Mouse (Mus musculus) heart, postnatal 0 days (tissue): ENCODE results near the gene Sec22b. TPM values are rescaled to one million over a fixed set of nuclear protein-coding genes. Genes with fewer than 3 reads are reported as not detected.

Experiments used
- ATAC-seq: fragments of 200-750 bp; cut with Nextera tagmentation; 2 replicates; pipeline ENCODE4 v1.8.0; 2017; ENCODE audit warnings: low read depth, moderate number of reproducible peaks, moderate library complexity; ENCODE audit not compliant: insufficient read depth
- DNase-seq: peaks from one replicate; pipeline ENCODE4 v3.0.0-alpha.2; 2016; ENCODE audit warnings: low spot score
- H3K27ac ChIP-seq: fragments of 300-500 bp; sonication (generic); 2 replicates; pipeline ENCODE4 v1.5.1; 2014; ENCODE audit warnings: low read depth, mild to moderate bottlenecking
- H3K27me3 ChIP-seq: fragments of 300-500 bp; sonication (generic); 2 replicates; pipeline ENCODE4 v1.6.1; 2014; ENCODE audit warnings: low read length, mixed read lengths; ENCODE audit not compliant: control insufficient read depth, insufficient read depth
- H3K36me3 ChIP-seq: fragments of 300-500 bp; sonication (generic); replicated peaks from 2 replicates; pipeline ENCODE4 v1.6.1; 2014; ENCODE audit warnings: low read length, mixed read lengths; ENCODE audit not compliant: control insufficient read depth, insufficient read depth
- H3K4me1 ChIP-seq: fragments of 300-500 bp; sonication (generic); 2 replicates; pipeline ENCODE4 v1.6.1; 2014; ENCODE audit warnings: antibody characterized with exemption; ENCODE audit not compliant: control insufficient read depth, insufficient read depth
- H3K4me2 ChIP-seq: fragments of 300-500 bp; sonication (generic); 2 replicates; pipeline ENCODE4 v1.6.1; 2014; ENCODE audit warnings: low read depth, mild to moderate bottlenecking, low read length, moderate library complexity
- H3K4me3 ChIP-seq: fragments of 300-500 bp; sonication (generic); 2 replicates; pipeline ENCODE4 v1.5.1; 2014; ENCODE audit warnings: low read depth, low read length
- H3K9ac ChIP-seq: fragments of 300-500 bp; sonication (generic); replicated peaks from 2 replicates; pipeline ENCODE4 v1.6.1; 2014; ENCODE audit warnings: low read depth, low read length, mixed read lengths
- H3K9me3 ChIP-seq: fragments of 300-500 bp; sonication (generic); replicated peaks from 2 replicates; pipeline ENCODE4 v1.6.1; 2016; ENCODE audit warnings: low read length; ENCODE audit not compliant: control insufficient read depth
- CTCF ChIP-seq: IDR thresholded peaks from 2 replicates; pipeline ENCODE4 v1.5.1; 2016; ENCODE audit warnings: antibody characterized with exemption, control low read depth, low read depth
- EP300 ChIP-seq: IDR thresholded peaks from 2 replicates; pipeline ENCODE4 v1.6.1; 2016; ENCODE audit warnings: antibody characterized with exemption, low read depth
- WGBS: fragments of 180-500 bp; shearing (Covaris S2); extraction: QIAGEN DNeasy Blood & Tissue Kit; methylation state at CpG from one replicate; pipeline ENCODE4 v1.1.7; 2014; 5-methylcytosine and 5-hydroxymethylcytosine counted together
- polyA plus RNA-seq: library from polyadenylated mRNA; unstranded; fragments of >200 nt; fragmentation: Nextera tagmentation; extraction: Ambion mirVana; gene quantifications from 2 replicates; pipeline ENCODE4 v1.2.1, GENCODE M21; 2015
- total RNA-seq: library from RNA; depleted of rRNA; stranded (reverse); fragments of >200 nt; gene quantifications from 2 replicates; pipeline ENCODE4 v1.2.3, GENCODE M21; 2014; ENCODE audit warnings: low replicate concordance

Sec22b gene
- total and polyA plus RNA-seq, 2 experiments from 2014 or later: 22.4 to 69.9 TPM

- no peak for DNase-seq
Observed at GRCm38 (mm10) chr3:97866696-97867095, 34.3 kb upstream of the Sec22b start.

GRCm38 (mm10) chr3:97867221-97868023 is 33.6 kb upstream of the Sec22b start:
- Histone ChIP-seq H3K36me3 (no peaks in the 10 kb centered on the region), H3K27me3 (peaks cover 5% of the 10 kb centered on the region; the same call in 1 of the 2 replicates), H3K9ac (peak overlapping the region; percentile 85), H3K4me2 (peak overlapping the region; percentile 83), H3K27ac (peak overlapping the region; percentile 99), H3K4me3 (peak overlapping the region; percentile 77), H3K4me1 (peaks cover 5% of the 10 kb centered on the region; the same call in 1 of the 2 replicates), H3K9me3 (no peaks in the 10 kb centered on the region)
- 2% methylated on average over 28 of the region's 28 CpGs for WGBS
- DNase-seq (peak; percentile 16), ATAC-seq (peak; percentile 9)
- TF ChIP-seq EP300: no peak
- TF ChIP-seq CTCF: no peak

More at GRCm38 (mm10) chr3:97866696-97867095, 34.3 kb upstream of the Sec22b start:
- Histone ChIP-seq H3K27ac (peak overlapping the region; percentile 99), H3K9ac (peak overlapping the region; percentile 85), H3K9me3 (no peaks in the 10 kb centered on the region), H3K4me3 (peak overlapping the region; percentile 77), H3K4me1 (peaks cover 5% of the 10 kb centered on the region; the same call in 1 of the 2 replicates), H3K27me3 (peaks cover 5% of the 10 kb centered on the region; the same call in 1 of the 2 replicates), H3K36me3 (no peaks in the 10 kb centered on the region), H3K4me2 (peak overlapping the region; percentile 83)
- no peak for ATAC-seq
- WGBS: 48% methylated on average over 4 of the region's 4 CpGs
- TF ChIP-seq CTCF: no peak
- TF ChIP-seq EP300: no peak

- H3K4me1 ChIP-seq: peaks cover 5% of the 10 kb centered on the region; the same call in 1 of the 2 replicates
- H3K9ac ChIP-seq: peak overlapping the region; percentile 85
- no peaks in the 10 kb centered on the region for H3K9me3 ChIP-seq
- H3K27ac ChIP-seq: peak overlapping the region; percentile 99
- no peaks in the 10 kb centered on the region for H3K36me3 ChIP-seq
- TF ChIP-seq EP300 (no peak), CTCF (no peak)
- H3K4me2 ChIP-seq: peak overlapping the region; percentile 83
- H3K4me3 ChIP-seq: peak overlapping the region; percentile 77
- H3K27me3 ChIP-seq: peaks cover 5% of the 10 kb centered on the region; the same call in 1 of the 2 replicates
- DNase-seq (peak; percentile 81), ATAC-seq (peak; percentile 91)
- 3% methylated on average over 42 of the region's 42 CpGs for WGBS
Observed at GRCm38 (mm10) chr3:97868024-97868689, 32.8 kb upstream of the Sec22b start.

- WGBS: 47% methylated on average over 5 of the region's 5 CpGs
- ATAC-seq: no peak
- Histone ChIP-seq H3K4me3 (no peak overlapping the region), H3K4me2 (no peak overlapping the region), H3K9me3 (no peaks in the 10 kb centered on the region), H3K27ac (peak overlapping the region; percentile 99), H3K36me3 (no peaks in the 10 kb centered on the region), H3K4me1 (peaks cover 5% of the 10 kb centered on the region; the same call in 1 of the 2 replicates), H3K9ac (no peak overlapping the region), H3K27me3 (peaks cover 5% of the 10 kb centered on the region; the same call in 1 of the 2 replicates)
- no peak for DNase-seq
- no peak for TF ChIP-seq EP300
- TF ChIP-seq CTCF: no peak
Observed at GRCm38 (mm10) chr3:97868733-97869132, 32.3 kb upstream of the Sec22b start.

- peak overlapping the region; percentile 48; the same call in 1 of the 2 replicates for H3K9ac ChIP-seq
- TF ChIP-seq EP300: peak; percentile 94
- TF ChIP-seq CTCF: no peak
- WGBS: 32% methylated on average over 4 of the region's 4 CpGs
- H3K27ac ChIP-seq: peak overlapping the region; percentile 99
- H3K9me3 ChIP-seq: no peaks in the 10 kb centered on the region
- peaks cover 5% of the 10 kb centered on the region; the same call in 1 of the 2 replicates for H3K4me1 ChIP-seq
- peaks cover 5% of the 10 kb centered on the region; the same call in 1 of the 2 replicates for H3K27me3 ChIP-seq
- peak overlapping the region; percentile 48 for H3K4me2 ChIP-seq
- ATAC-seq (peak; percentile 83), DNase-seq (peak; percentile 91)
- H3K36me3 ChIP-seq: no peaks in the 10 kb centered on the region
- 0 out of 2 replicates have a peak overlapping the region, but pooled peaks have one; percentile 5 for H3K4me3 ChIP-seq
Observed at GRCm38 (mm10) chr3:97869730-97870129, 31.3 kb upstream of the Sec22b start.
